Mouse (Mus musculus): ENCODE measurements at regions not wholly inside any gene's neighbourhood (a gene's known extent, or its start where the extent isn't known, plus 50 kb on each side); places are given as distances from the start of the nearest gene placed in this dataset.

- H3K4me1 ChIP-seq, result no peaks in the 10 kb centered on the region
- H3K9me3 ChIP-seq (replicated peaks), result no peaks in the 10 kb centered on the region
- 23% methylated on average over 5 of the region's 5 CpGs for WGBS
- no peaks in the 10 kb centered on the region for H3K36me3 ChIP-seq
- no peak for ATAC-seq (ENCODE audit: insufficient number of reproducible peaks, low FRiP score, low TSS enrichment, low read depth)
- H3K9ac ChIP-seq, result no peak overlapping the region
- no peak overlapping the region for H3K4me2 ChIP-seq (replicated peaks)
- H3K27me3 ChIP-seq, result no peaks in the 10 kb centered on the region
- no peak overlapping the region for H3K27ac ChIP-seq (replicated peaks)
- no peak overlapping the region for H3K4me3 ChIP-seq (replicated peaks)
These were observed 93.4 kb upstream of the Ankrd50 start for GRCm38 (mm10) chr3:38577890-38578628.

- ATAC-seq (ENCODE audit: insufficient number of reproducible peaks, low FRiP score, low TSS enrichment, low read depth), result no peak
- H3K27me3 ChIP-seq, result no peaks in the 10 kb centered on the region
- H3K36me3 ChIP-seq, result no peaks in the 10 kb centered on the region
- H3K4me1 ChIP-seq, result no peaks in the 10 kb centered on the region
- no peaks in the 10 kb centered on the region for H3K9me3 ChIP-seq (replicated peaks)
- no peak overlapping the region for H3K9ac ChIP-seq
- H3K27ac ChIP-seq (replicated peaks), result no peak overlapping the region
- no peak overlapping the region for H3K4me2 ChIP-seq (replicated peaks)
- 75% methylated on average over 5 of the region's 5 CpGs for whole genome bisulfite sequencing
- no peak overlapping the region for H3K4me3 ChIP-seq (replicated peaks)
These were observed 89.0 kb upstream of the Ankrd50 start for GRCm38 (mm10) chr3:38573594-38573993.

DNA sequence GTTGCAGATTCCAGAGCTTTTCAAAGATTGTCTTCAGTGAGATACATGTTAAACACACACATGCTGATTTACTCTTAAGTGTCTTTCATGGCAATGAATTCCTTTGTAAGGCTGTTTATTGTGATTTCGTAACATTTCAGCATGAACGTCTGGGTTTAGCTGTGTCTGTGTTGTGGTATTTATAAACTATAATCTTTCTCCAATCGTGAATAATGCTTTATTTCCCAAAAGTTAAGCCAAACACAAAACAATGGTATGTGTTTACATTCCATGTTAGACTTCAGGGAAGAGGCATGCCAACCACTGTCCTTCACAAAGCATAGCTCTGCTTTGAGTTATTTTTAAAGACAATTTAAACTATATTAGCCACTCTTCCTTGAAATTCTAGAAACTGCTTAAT lies 87.5 kb upstream of the Ankrd50 start:
- WGBS, result 24% methylated on average over 3 of the region's 3 CpGs
- Histone ChIP-seq H3K4me2 (replicated peaks) (no peak overlapping the region), H3K9me3 (replicated peaks) (no peaks in the 10 kb centered on the region), H3K4me3 (replicated peaks) (no peak overlapping the region), H3K27me3 (no peaks in the 10 kb centered on the region), H3K9ac (no peak overlapping the region), H3K27ac (replicated peaks) (no peak overlapping the region), H3K4me1 (no peaks in the 10 kb centered on the region), H3K36me3 (no peaks in the 10 kb centered on the region)
- no peak for ATAC-seq (ENCODE audit: insufficient number of reproducible peaks, low FRiP score, low TSS enrichment, low read depth)

DNA sequence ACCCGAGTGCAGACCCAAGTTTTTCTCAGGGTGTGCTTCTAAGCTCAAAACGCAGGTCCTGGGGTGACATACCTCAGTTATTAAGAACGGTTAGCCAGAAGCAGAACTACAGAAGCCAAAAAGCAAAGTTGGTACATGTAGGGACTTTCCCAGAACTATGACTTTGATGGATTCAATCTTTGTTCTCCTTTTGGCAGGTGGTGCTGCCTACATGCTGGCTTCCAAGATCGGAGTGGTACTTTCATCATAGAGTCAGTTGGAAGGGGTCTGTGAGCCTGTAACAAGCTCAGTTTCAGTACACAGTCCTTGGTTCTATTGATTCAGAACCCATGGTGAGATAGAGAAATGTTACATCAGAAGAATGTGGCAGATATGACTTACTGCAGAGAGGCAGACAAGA lies 86.6 kb upstream of the Ankrd50 start:
- Histone ChIP-seq H3K27ac (replicated peaks) (no peak overlapping the region), H3K9ac (no peak overlapping the region), H3K9me3 (replicated peaks) (no peaks in the 10 kb centered on the region), H3K27me3 (no peaks in the 10 kb centered on the region), H3K36me3 (no peaks in the 10 kb centered on the region), H3K4me2 (replicated peaks) (no peak overlapping the region), H3K4me3 (replicated peaks) (no peak overlapping the region), H3K4me1 (no peaks in the 10 kb centered on the region)
- WGBS, result 79% methylated on average over 4 of the region's 4 CpGs
- ATAC-seq (ENCODE audit: insufficient number of reproducible peaks, low FRiP score, low TSS enrichment, low read depth), result no peak

GRCm38 (mm10) chr3:38569001-38569400 lies 84.4 kb upstream of the Ankrd50 start:
- ATAC-seq (ENCODE audit: insufficient number of reproducible peaks, low FRiP score, low TSS enrichment, low read depth), result no peak
- no peaks in the 10 kb centered on the region for H3K36me3 ChIP-seq
- no peak overlapping the region for H3K4me3 ChIP-seq (replicated peaks)
- no peak overlapping the region for H3K9ac ChIP-seq
- WGBS, result 58% methylated on average over 6 of the region's 6 CpGs
- H3K27ac ChIP-seq (replicated peaks), result no peak overlapping the region
- no peaks in the 10 kb centered on the region for H3K27me3 ChIP-seq
- no peaks in the 10 kb centered on the region for H3K9me3 ChIP-seq (replicated peaks)
- H3K4me1 ChIP-seq, result peaks cover 6% of the 10 kb centered on the region; the same call in 1 of the 2 replicates
- no peak overlapping the region for H3K4me2 ChIP-seq (replicated peaks)

DNA sequence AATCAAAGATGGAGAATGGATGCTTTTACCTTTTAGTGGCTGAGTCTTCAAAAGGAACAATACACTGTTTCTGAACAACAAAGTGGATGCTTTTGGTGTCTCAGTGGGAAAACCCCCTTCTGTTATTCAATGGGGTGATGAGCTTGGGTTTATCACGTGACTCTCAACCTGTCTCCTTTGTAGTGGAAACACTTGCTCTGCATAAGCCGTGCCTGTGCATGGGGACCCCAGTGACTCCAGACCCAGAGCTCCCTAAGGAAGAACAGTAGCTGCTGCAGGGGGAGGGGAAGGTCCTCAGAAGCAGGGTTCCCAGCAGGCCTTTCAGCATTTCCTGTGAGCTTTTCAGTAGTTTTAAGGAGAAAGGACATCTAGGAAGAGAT lies 83.9 kb upstream of the Ankrd50 start:
- Histone ChIP-seq H3K27ac (replicated peaks) (no peak overlapping the region), H3K27me3 (no peaks in the 10 kb centered on the region), H3K9me3 (replicated peaks) (no peaks in the 10 kb centered on the region), H3K4me3 (replicated peaks) (no peak overlapping the region), H3K4me2 (replicated peaks) (no peak overlapping the region), H3K4me1 (peaks cover 6% of the 10 kb centered on the region; the same call in 1 of the 2 replicates), H3K9ac (no peak overlapping the region), H3K36me3 (no peaks in the 10 kb centered on the region)
- no peak for ATAC-seq (ENCODE audit: insufficient number of reproducible peaks, low FRiP score, low TSS enrichment, low read depth)
- WGBS, result 32% methylated on average over 2 of the region's 2 CpGs

GRCm38 (mm10) chr3:38567946-38568595 lies 83.4 kb upstream of the Ankrd50 start:
- Histone ChIP-seq H3K36me3 (no peaks in the 10 kb centered on the region), H3K4me2 (replicated peaks) (no peak overlapping the region), H3K4me1 (peaks cover 6% of the 10 kb centered on the region; the same call in 1 of the 2 replicates), H3K9me3 (replicated peaks) (no peaks in the 10 kb centered on the region), H3K27ac (replicated peaks) (no peak overlapping the region), H3K9ac (no peak overlapping the region), H3K4me3 (replicated peaks) (no peak overlapping the region), H3K27me3 (no peaks in the 10 kb centered on the region)
- 60% methylated on average over 8 of the region's 8 CpGs for WGBS
- ATAC-seq (ENCODE audit: insufficient number of reproducible peaks, low FRiP score, low TSS enrichment, low read depth), result no peak

GRCm38 (mm10) chr3:38566576-38566975 lies 81.9 kb upstream of the Ankrd50 start:
- 78% methylated on average over 2 of the region's 2 CpGs for WGBS
- no peaks in the 10 kb centered on the region for H3K27me3 ChIP-seq
- no peak overlapping the region for H3K4me2 ChIP-seq (replicated peaks)
- H3K4me3 ChIP-seq (replicated peaks), result no peak overlapping the region
- ATAC-seq (ENCODE audit: insufficient number of reproducible peaks, low FRiP score, low TSS enrichment, low read depth), result no peak
- no peak overlapping the region for H3K27ac ChIP-seq (replicated peaks)
- no peaks in the 10 kb centered on the region for H3K9me3 ChIP-seq (replicated peaks)
- peaks cover 6% of the 10 kb centered on the region; the same call in 1 of the 2 replicates for H3K4me1 ChIP-seq
- H3K9ac ChIP-seq, result no peak overlapping the region
- no peaks in the 10 kb centered on the region for H3K36me3 ChIP-seq

GRCm38 (mm10) chr3:38564844-38565243 lies 80.2 kb upstream of the Ankrd50 start:
- no peak overlapping the region for H3K27ac ChIP-seq (replicated peaks)
- no peaks in the 10 kb centered on the region for H3K27me3 ChIP-seq
- no peaks in the 10 kb centered on the region for H3K36me3 ChIP-seq
- no peak overlapping the region for H3K9ac ChIP-seq
- no peak overlapping the region for H3K4me2 ChIP-seq (replicated peaks)
- peaks cover 6% of the 10 kb centered on the region; the same call in 1 of the 2 replicates for H3K4me1 ChIP-seq
- 26% methylated on average over 2 of the region's 2 CpGs for WGBS
- ATAC-seq (ENCODE audit: insufficient number of reproducible peaks, low FRiP score, low TSS enrichment, low read depth), result no peak
- no peaks in the 10 kb centered on the region for H3K9me3 ChIP-seq (replicated peaks)
- no peak overlapping the region for H3K4me3 ChIP-seq (replicated peaks)

GRCm38 (mm10) chr3:38564364-38564763 lies 79.7 kb upstream of the Ankrd50 start:
- ATAC-seq (ENCODE audit: insufficient number of reproducible peaks, low FRiP score, low TSS enrichment, low read depth), result peak; percentile 78; the same call in 1 of the 2 replicates
- no peak overlapping the region for H3K27ac ChIP-seq (replicated peaks)
- no peak overlapping the region for H3K4me3 ChIP-seq (replicated peaks)
- no peaks in the 10 kb centered on the region for H3K36me3 ChIP-seq
- H3K4me2 ChIP-seq (replicated peaks), result no peak overlapping the region
- peaks cover 6% of the 10 kb centered on the region; the same call in 1 of the 2 replicates for H3K4me1 ChIP-seq
- H3K27me3 ChIP-seq, result no peaks in the 10 kb centered on the region
- 20% methylated on average over 2 of the region's 2 CpGs for WGBS
- H3K9ac ChIP-seq, result no peak overlapping the region
- no peaks in the 10 kb centered on the region for H3K9me3 ChIP-seq (replicated peaks)

DNA sequence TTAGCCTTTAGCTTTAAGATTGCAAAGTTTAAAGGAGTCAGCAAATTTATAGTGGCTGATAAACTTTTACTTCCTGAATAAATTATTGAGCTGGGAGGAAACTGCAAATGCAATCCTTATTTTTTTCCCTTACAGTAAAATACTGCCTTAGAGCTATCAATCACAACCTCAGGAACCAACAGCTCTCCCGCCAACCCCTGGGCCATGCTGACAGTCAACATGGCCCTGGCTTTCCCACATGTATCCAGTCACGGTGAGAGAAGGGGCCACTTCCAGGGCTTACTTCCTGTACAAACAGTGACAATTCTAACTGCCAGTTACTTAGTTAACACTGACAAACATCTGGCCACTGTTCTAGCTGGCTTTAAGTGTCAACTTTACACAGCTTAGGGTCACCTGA lies 76.5 kb upstream of the Ankrd50 start:
- H3K4me1 ChIP-seq, result peaks cover 6% of the 10 kb centered on the region; the same call in 1 of the 2 replicates

GRCm38 (mm10) chr3:38555939-38556338 lies 71.3 kb upstream of the Ankrd50 start:
- no peaks in the 10 kb centered on the region for H3K4me1 ChIP-seq
- ATAC-seq (ENCODE audit: insufficient number of reproducible peaks, low FRiP score, low TSS enrichment, low read depth), result no peak
- no peak overlapping the region for H3K9ac ChIP-seq
- no peaks in the 10 kb centered on the region for H3K27me3 ChIP-seq
- no peaks in the 10 kb centered on the region for H3K36me3 ChIP-seq
- H3K4me3 ChIP-seq (replicated peaks), result no peak overlapping the region
- no peak overlapping the region for H3K4me2 ChIP-seq (replicated peaks)
- H3K9me3 ChIP-seq (replicated peaks), result no peaks in the 10 kb centered on the region
- 87% methylated on average over 5 of the region's 5 CpGs for WGBS
- H3K27ac ChIP-seq (replicated peaks), result no peak overlapping the region

More for the DNA sequence above, 76.5 kb upstream of the Ankrd50 start:
- ATAC-seq (ENCODE audit: insufficient number of reproducible peaks, low FRiP score, low TSS enrichment, low read depth), result no peak
- no peaks in the 10 kb centered on the region for H3K9me3 ChIP-seq (replicated peaks)
- no peak overlapping the region for H3K27ac ChIP-seq (replicated peaks)
- no peak overlapping the region for H3K4me2 ChIP-seq (replicated peaks)
- 40% methylated on average over 2 of the region's 2 CpGs for WGBS
- no peaks in the 10 kb centered on the region for H3K36me3 ChIP-seq
- H3K4me3 ChIP-seq (replicated peaks), result no peak overlapping the region
- no peak overlapping the region for H3K9ac ChIP-seq
- no peaks in the 10 kb centered on the region for H3K27me3 ChIP-seq

All from embryonic facial prominence, embryonic 15.5 days (tissue).